Mouse (Mus musculus): ENCODE results near the gene Btbd35f10. TPM values are rescaled to one million over a fixed set of nuclear protein-coding genes. Genes with fewer than 3 reads are reported as not detected.

The Btbd35f10 gene
- not detected in 2 replicates for polyA plus RNA-seq (2012; rRNA removed; ENCODE audit: low replicate concordance)

DNA sequence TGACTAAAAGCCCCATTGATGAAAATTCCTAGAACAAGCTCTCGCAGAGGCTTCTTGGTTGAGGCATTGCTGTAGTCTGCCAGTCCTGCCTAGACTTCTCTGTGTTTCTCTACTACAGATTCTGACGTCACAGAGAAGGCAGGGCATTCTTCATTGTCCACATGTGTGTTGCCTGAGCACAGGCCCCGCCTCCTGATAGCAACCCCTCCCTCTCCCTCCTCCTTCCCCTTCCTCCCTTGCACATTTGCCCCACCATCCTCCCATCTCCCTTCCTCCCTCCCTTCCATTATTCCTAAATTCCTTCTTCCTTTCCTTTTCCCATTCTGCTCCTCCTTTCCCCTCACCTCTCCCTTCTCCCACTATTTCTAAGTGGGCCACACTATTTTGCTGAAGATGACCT, at the start of gene Btbd35f10:
Gene Btbd35f10 (minus strand): TSS at position 101 of the 400 bp plus-strand sequence.

Other genes with a start within 250 kb of the Btbd35f10 start
- gene Btbd35f18, start 52.7 kb downstream of the Btbd35f10 start, polyA plus RNA-seq (2012; rRNA removed; ENCODE audit: low replicate concordance), result not detected in 2 replicates
- gene Btbd35f16, start 204.1 kb upstream of the Btbd35f10 start, polyA plus RNA-seq (2012; rRNA removed; ENCODE audit: low replicate concordance), result not detected in 2 replicates